In the genomic region with DNA sequence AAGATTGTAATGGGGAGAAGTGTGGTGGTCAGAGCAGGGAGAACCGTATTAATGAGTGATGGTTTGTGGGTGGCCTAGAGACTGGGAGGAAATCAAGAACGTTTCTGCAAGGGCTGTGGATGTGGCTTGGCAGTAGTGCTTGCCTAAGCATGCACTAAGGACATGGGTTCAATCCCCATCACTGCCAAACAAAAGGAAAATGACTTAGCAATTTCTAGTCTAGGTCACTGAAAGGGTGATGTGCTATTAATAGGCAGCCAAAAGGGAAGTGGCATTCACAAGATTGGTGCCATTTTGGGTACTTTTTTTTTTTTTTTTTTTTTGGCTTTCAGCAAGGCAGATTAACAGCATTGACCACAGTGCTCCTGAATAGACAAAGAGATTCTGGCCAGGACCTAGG, we compare ENCODE assay signal across 29 mouse cellular contexts. TPM values are rescaled to one million over a fixed set of nuclear protein-coding genes. Genes with fewer than 3 reads are reported as not detected.
A peak's percentile ranks its signal among the peaks of the same experiment; 100 is the strongest.
DNase-seq lines count a peak whose midpoint lies in the region; ATAC-seq and TF ChIP-seq lines count a peak whose summit lies in the region.
"Had no signal": no experiment of that assay in that cellular context is flagged by ENCODE, and none has a peak within 500 bp of the region (broad histone marks: within the 10 kb centered on the region; RNA-seq: fewer than 3 reads in every experiment).

No protein-coding gene starts in this region.

- intact Hi-C loops in left cerebral cortex, postnatal 25 days (cut with DNase I): no loop called here

- no peak for TF ChIP-seq CTCF in kidney, adult 2 months (conservative IDR thresholded peaks at IDR 0.05; ENCODE audit: insufficient read depth, insufficient read length, low read depth, low read length)

- peak; percentile 74 for ATAC-seq in common myeloid progenitor, adult 5-6 weeks (replicated peaks; ENCODE audit: low read depth, poor library complexity, severe bottlenecking)
- ATAC-seq in monocyte, adult 5-6 weeks (replicated peaks; ENCODE audit: insufficient number of reproducible peaks, low FRiP score, low TSS enrichment, poor library complexity, severe bottlenecking): peak; percentile 71
- ATAC-seq: inflammation-experienced regulatory T-cells, adult 6 months; liver, embryonic 12.5 days; midbrain, embryonic 16.5 days had no signal

- peak; percentile 36 for DNase-seq in kidney, adult 2 months
- DNase-seq in kidney, postnatal 25 days: no peak
- DNase-seq in B cell, adult 2 months: peak; percentile 6 to 10
- DNase-seq in left cerebral cortex, postnatal 25 days (ENCODE audit: low spot score in 2 of 2): no peak
- DNase-seq in kidney, adult 8-10 months: no peak
- DNase-seq in layer of hippocampus, postnatal 36 days: no peak
- DNase-seq: adrenal gland, postnatal 10 days; cerebellum, postnatal 10 days; gastrocnemius, postnatal 25 days; heart, adult 2 months; heart, postnatal 36 days; kidney, adult 18-20 months; kidney, postnatal 4 days; lung, adult 18-20 months; lung, postnatal 14 days; right cerebral cortex, adult 18-20 months; right cerebral cortex, postnatal 4 days; thymus, adult 18-20 months had no signal

- 60% methylated on average over 2 of the region's 2 CpGs for WGBS in kidney, adult 2 months

- H3K27me3 ChIP-seq in kidney, adult 2 months (replicated peaks; ENCODE audit: control insufficient read depth, insufficient read depth, low read length): no peaks in the 10 kb centered on the region
- H3K27me3 ChIP-seq: embryonic facial prominence, embryonic 12.5 days; heart, embryonic 15.5 days; liver, embryonic 12.5 days had no signal

- H3K36me3 ChIP-seq in kidney, adult 2 months (ENCODE audit: control insufficient read depth, insufficient read depth, low read length): no peaks in the 10 kb centered on the region; the same call in 1 of the 2 replicates
- H3K36me3 ChIP-seq: G1E had no signal

- no peak overlapping the region for H3K4me3 ChIP-seq in kidney, adult 2 months (ENCODE audit: insufficient read depth, low read depth, low read length)
- H3K4me3 ChIP-seq: embryonic facial prominence, embryonic 12.5 days; heart, adult 2 months; heart, embryonic 15.5 days; left cerebral cortex, adult 2 months; liver, embryonic 12.5 days had no signal

- H3K4me1 ChIP-seq in kidney, adult 2 months (ENCODE audit: control insufficient read depth, insufficient read depth, low read length): peaks cover 38% of the 10 kb centered on the region

- peak overlapping the region; percentile 66 for H3K27ac ChIP-seq in kidney, adult 2 months (ENCODE audit: insufficient read depth, low read depth, low read length)
- H3K27ac ChIP-seq: embryonic facial prominence, embryonic 12.5 days; heart, adult 2 months; heart, embryonic 15.5 days; hindbrain, embryonic 14.5 days; left cerebral cortex, adult 2 months; liver, embryonic 12.5 days had no signal

- TF ChIP-seq POLR2A in kidney, adult 2 months (IDR thresholded peaks at IDR 0.05; ENCODE audit: low read depth, low read length): no peak

RNA-seq across cellular contexts. Expression of gene Lipa, which starts 5.9 kb away (rescaled TPM):
- polyA plus RNA-seq in kidney, adult 2 months (2012; rRNA removed): 210 and 240 TPM in 2 replicates
- 21.6 and 22.7 TPM in 2 replicates for total RNA-seq in common myeloid progenitor, adult 5-6 weeks (2017)
- 71.6 to 118 TPM (median 98.2 TPM) in 3 replicates for total RNA-seq in monocyte, adult 5-6 weeks (2017)
- total RNA-seq in left cerebral cortex, postnatal 25 days (2021): 10 to 100 TPM; 17.5 to 19.7 TPM
- 10 to 100 TPM; 20.2 to 20.5 TPM for total RNA-seq in layer of hippocampus, postnatal 36 days (2021)
- polyA plus RNA-seq: G1E had no signal

RNA-seq across cellular contexts. Expression of gene Ifit2, which starts 29.1 kb away (rescaled TPM):
- 3.4 and 4.0 TPM in 2 replicates for polyA plus RNA-seq in kidney, adult 2 months (2012; rRNA removed)
- total RNA-seq in common myeloid progenitor, adult 5-6 weeks (2017): 16.7 and 22.7 TPM in 2 replicates
- 13.1 to 32.7 TPM (median 16.9 TPM) in 3 replicates for total RNA-seq in monocyte, adult 5-6 weeks (2017)
- total RNA-seq in left cerebral cortex, postnatal 25 days (2021): 1 to 10 TPM; 5.6 to 7.2 TPM
- 1 to 10 TPM; 3.9 to 5.4 TPM for total RNA-seq in layer of hippocampus, postnatal 36 days (2021)
- polyA plus RNA-seq: G1E had no signal

RNA-seq across cellular contexts. Expression of gene Ch25h, which starts 46.4 kb away (rescaled TPM):
- polyA plus RNA-seq in kidney, adult 2 months (2012; rRNA removed): 7.8 and 11.3 TPM in 2 replicates
- 0.09 TPM in 1 of 2 replicates, not detected in the other for total RNA-seq in common myeloid progenitor, adult 5-6 weeks (2017)
- not detected in 3 replicates for total RNA-seq in monocyte, adult 5-6 weeks (2017)
- total RNA-seq in left cerebral cortex, postnatal 25 days (2021): under 1 TPM; 0.23 to 0.50 TPM
- 1 to 10 TPM in 1 of 2 experiments, under 1 TPM in 1; 0.50 to 1.2 TPM for total RNA-seq in layer of hippocampus, postnatal 36 days (2021)
- total RNA-seq: gastrocnemius, postnatal 25 days; megakaryocyte-erythroid progenitor cell, adult 5-6 weeks had no signal
- polyA plus RNA-seq: G1E had no signal

Comparison
In these comparisons a context has a peak if more than half of its experiments do, and no peak if none do; other contexts are left out.
1. DNase-seq: peak in kidney, adult 2 months (single experiment) and B cell, adult 2 months (2 of 2); none in kidney, postnatal 25 days (0 of 2), left cerebral cortex, postnatal 25 days (0 of 2), kidney, adult 8-10 months (0 of 2) and layer of hippocampus, postnatal 36 days (0 of 2).